ENCODE assay signal across 13 mouse cellular contexts in the genomic region with DNA sequence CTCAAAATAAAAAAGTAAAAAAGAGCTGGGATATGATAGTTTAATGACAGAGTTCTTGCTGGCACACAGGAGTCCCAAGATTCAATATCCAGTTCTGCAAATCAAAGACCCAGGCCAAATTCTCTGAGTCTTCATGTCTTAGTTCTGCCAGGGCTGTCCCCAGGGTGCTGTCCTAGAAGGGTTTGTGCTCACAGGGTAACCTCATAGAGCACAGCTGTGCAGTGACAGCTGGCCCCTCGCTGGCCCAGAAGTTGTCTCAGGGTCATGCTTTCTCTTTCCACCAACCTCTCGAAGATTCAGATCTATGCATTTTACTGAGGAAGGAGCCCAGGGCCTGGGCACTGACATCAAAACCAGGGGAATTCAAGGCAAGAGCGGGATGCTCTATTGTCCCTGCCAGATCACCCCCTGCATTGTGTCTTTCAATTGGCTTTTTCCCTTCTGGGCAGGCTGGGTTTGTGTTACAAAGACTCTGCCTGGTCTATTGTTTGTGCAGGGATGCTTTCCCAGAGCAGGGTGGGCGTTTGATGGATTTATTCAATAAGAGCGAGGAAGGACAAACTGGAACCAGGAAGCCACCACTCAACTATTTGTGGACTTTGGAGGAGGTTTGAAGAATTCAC.
DNase-seq lines count a peak whose midpoint lies in the region; ATAC-seq and TF ChIP-seq lines count a peak whose summit lies in the region.
"Had no signal": no experiment of that assay in that cellular context is flagged by ENCODE, and none has a peak within 500 bp of the region (broad histone marks: within the 10 kb centered on the region; RNA-seq: fewer than 3 reads in every experiment).

No protein-coding gene starts in this region.

- no peaks in the 10 kb centered on the region for H3K9me3 ChIP-seq in midbrain, embryonic 11.5 days (ENCODE audit: control insufficient read depth, low read length)
- no peaks in the 10 kb centered on the region for H3K9me3 ChIP-seq in midbrain, embryonic 13.5 days
- no peaks in the 10 kb centered on the region for H3K9me3 ChIP-seq in embryonic facial prominence, embryonic 10.5 days
- H3K9me3 ChIP-seq: heart, embryonic 10.5 days; liver, embryonic 13.5 days; neural tube, embryonic 12.5 days had no signal

- H3K36me3 ChIP-seq in midbrain, embryonic 11.5 days (ENCODE audit: control insufficient read depth, insufficient read depth, low read length) = no peaks in the 10 kb centered on the region
- no peaks in the 10 kb centered on the region for H3K36me3 ChIP-seq in midbrain, embryonic 13.5 days
- H3K36me3 ChIP-seq in embryonic facial prominence, embryonic 10.5 days (replicated peaks) = no peaks in the 10 kb centered on the region
- H3K36me3 ChIP-seq: heart, embryonic 10.5 days; liver, embryonic 13.5 days; neural tube, embryonic 12.5 days had no signal

- H3K27me3 ChIP-seq in midbrain, embryonic 11.5 days (ENCODE audit: control insufficient read depth, insufficient read depth, low read length) = no peaks in the 10 kb centered on the region
- H3K27me3 ChIP-seq in midbrain, embryonic 13.5 days = no peaks in the 10 kb centered on the region
- 0 out of 2 replicates have a peak, but pooled peaks cover 8% of the 10 kb centered on the region for H3K27me3 ChIP-seq in embryonic facial prominence, embryonic 10.5 days (replicated peaks; ENCODE audit: low read depth, poor library complexity, severe bottlenecking)
- H3K27me3 ChIP-seq: liver, embryonic 13.5 days; neural tube, embryonic 12.5 days had no signal

- H3K9ac ChIP-seq in midbrain, embryonic 11.5 days (ENCODE audit: low read length) = no peak overlapping the region
- no peak overlapping the region for H3K9ac ChIP-seq in midbrain, embryonic 13.5 days (replicated peaks)
- H3K9ac ChIP-seq: liver, embryonic 13.5 days; neural tube, embryonic 12.5 days had no signal

- H3K4me1 ChIP-seq in midbrain, embryonic 11.5 days (ENCODE audit: control insufficient read depth, insufficient read depth, low read length) = peaks cover 19% of the 10 kb centered on the region
- H3K4me1 ChIP-seq in midbrain, embryonic 13.5 days (replicated peaks) = peaks cover 12% of the 10 kb centered on the region
- H3K4me1 ChIP-seq in embryonic facial prominence, embryonic 10.5 days = peaks cover 41% of the 10 kb centered on the region

- DNase-seq in heart, postnatal 25 days (ENCODE audit: low spot score) = peak; percentile 31
- DNase-seq in heart, adult 8-10 months (ENCODE audit: low spot score) = no peak
- no peak for DNase-seq in midbrain, embryonic 11.5 days (ENCODE audit: low spot score, missing footprints)
- DNase-seq in embryonic facial prominence, embryonic 10.5 days (ENCODE audit: low spot score) = no peak
- peak; percentile 66 for DNase-seq in gastrocnemius, adult 2 months
- no peak for DNase-seq in yolk sac, embryonic 10.5 days (ENCODE audit: low spot score)
- DNase-seq: adrenal gland, postnatal 36 days; cerebellum, adult 11 months; liver, embryonic 13.5 days; retina, postnatal 1 day had no signal

- no peak for TF ChIP-seq CTCF in gastrocnemius, adult 2 months (IDR thresholded peaks at IDR 0.05)

- 11% methylated on average over 5 of the region's 5 CpGs for WGBS in midbrain, embryonic 11.5 days
- 7% methylated on average over 5 of the region's 5 CpGs for WGBS in midbrain, embryonic 13.5 days
- WGBS in embryonic facial prominence, embryonic 10.5 days = 38% methylated on average over 5 of the region's 5 CpGs

- no peak overlapping the region for H3K4me2 ChIP-seq in midbrain, embryonic 11.5 days
- H3K4me2 ChIP-seq in midbrain, embryonic 13.5 days (replicated peaks) = no peak overlapping the region
- H3K4me2 ChIP-seq: liver, embryonic 13.5 days; neural tube, embryonic 12.5 days had no signal

- intact Hi-C loops in heart, postnatal 25 days (cut with DNase I) = no loop called here
- intact Hi-C loops in gastrocnemius, adult 2 months (cut with DNase I) = no loop called here

- no peak overlapping the region for H3K27ac ChIP-seq in midbrain, embryonic 11.5 days (ENCODE audit: low read depth, low read length)
- H3K27ac ChIP-seq in midbrain, embryonic 13.5 days = no peak overlapping the region
- H3K27ac ChIP-seq in embryonic facial prominence, embryonic 10.5 days (replicated peaks) = peak overlapping the region; percentile 70
- H3K27ac ChIP-seq in gastrocnemius, adult 2 months = peak overlapping the region; percentile 13; the same call in 1 of the 2 replicates
- H3K27ac ChIP-seq: heart, embryonic 10.5 days; liver, embryonic 13.5 days; neural tube, embryonic 12.5 days had no signal

- ATAC-seq in midbrain, embryonic 11.5 days (ENCODE audit: low FRiP score) = peak; percentile 67
- no peak for ATAC-seq in midbrain, embryonic 13.5 days

- no peak overlapping the region for H3K4me3 ChIP-seq in midbrain, embryonic 11.5 days (ENCODE audit: low read depth, low read length)
- no peak overlapping the region for H3K4me3 ChIP-seq in midbrain, embryonic 13.5 days (replicated peaks)
- no peak overlapping the region for H3K4me3 ChIP-seq in embryonic facial prominence, embryonic 10.5 days
- no peak overlapping the region for H3K4me3 ChIP-seq in gastrocnemius, adult 2 months
- H3K4me3 ChIP-seq: heart, embryonic 10.5 days; liver, embryonic 13.5 days; neural tube, embryonic 12.5 days had no signal

Comparison
In these comparisons a context has a peak if more than half of its experiments do, and no peak if none do; other contexts are left out.
1. DNase-seq: peak in heart, postnatal 25 days (single experiment) and gastrocnemius, adult 2 months (single experiment); none in heart, adult 8-10 months (single experiment), midbrain, embryonic 11.5 days (single experiment), embryonic facial prominence, embryonic 10.5 days (single experiment) and yolk sac, embryonic 10.5 days (single experiment).
2. H3K27ac ChIP-seq: peak in embryonic facial prominence, embryonic 10.5 days (single experiment) and gastrocnemius, adult 2 months (single experiment); none in midbrain, embryonic 11.5 days (single experiment) and midbrain, embryonic 13.5 days (single experiment).